Mouse (Mus musculus): ENCODE measurements around the gene Il4i1.

DNA sequence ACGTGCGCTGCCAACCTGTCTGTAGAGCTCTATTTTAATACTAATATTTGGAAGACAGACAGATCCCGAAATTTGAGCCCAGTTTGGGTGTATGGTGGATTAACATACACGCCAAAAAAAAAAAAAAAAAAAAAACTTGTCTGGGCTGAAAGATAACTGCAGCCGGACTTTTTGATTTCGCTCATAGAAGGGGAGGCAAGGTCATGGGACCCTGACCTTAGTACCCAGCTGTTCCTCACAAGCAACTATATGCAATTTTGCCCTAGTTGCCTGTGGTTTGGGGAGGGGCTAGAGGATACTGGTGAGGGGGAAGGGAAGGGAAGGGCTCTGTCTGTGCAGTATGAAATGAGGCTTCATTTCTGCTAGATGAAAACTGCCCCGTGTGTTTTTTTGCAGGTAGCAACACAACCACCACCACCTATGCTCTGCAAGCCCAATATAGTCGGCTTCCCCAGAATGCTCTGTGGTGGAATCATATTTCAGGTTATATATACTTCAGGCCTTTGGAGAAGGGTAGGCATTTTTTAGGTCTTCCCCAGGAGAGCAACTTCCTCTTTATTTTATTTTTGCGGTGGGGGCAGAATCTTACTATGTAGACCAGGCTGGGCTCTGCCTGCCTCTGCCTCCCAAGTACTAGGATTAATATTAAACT is 40.2 kb downstream of the Il4i1 start:
- no peak for TF ChIP-seq CTCF (IDR thresholded peaks at IDR 0.05; ENCODE audit: low read depth)
- no peak for TF ChIP-seq EP300 (IDR thresholded peaks at IDR 0.05; ENCODE audit: low read depth)
